Mouse (Mus musculus): ENCODE measurements around the gene Wdr73. TPM values are rescaled to one million over a fixed set of nuclear protein-coding genes. Genes with fewer than 3 reads are reported as not detected.

Wdr73 gene
- total and polyA plus RNA-seq, 2 experiments from 2014 or later: 33.2 to 35.0 TPM

DNA sequence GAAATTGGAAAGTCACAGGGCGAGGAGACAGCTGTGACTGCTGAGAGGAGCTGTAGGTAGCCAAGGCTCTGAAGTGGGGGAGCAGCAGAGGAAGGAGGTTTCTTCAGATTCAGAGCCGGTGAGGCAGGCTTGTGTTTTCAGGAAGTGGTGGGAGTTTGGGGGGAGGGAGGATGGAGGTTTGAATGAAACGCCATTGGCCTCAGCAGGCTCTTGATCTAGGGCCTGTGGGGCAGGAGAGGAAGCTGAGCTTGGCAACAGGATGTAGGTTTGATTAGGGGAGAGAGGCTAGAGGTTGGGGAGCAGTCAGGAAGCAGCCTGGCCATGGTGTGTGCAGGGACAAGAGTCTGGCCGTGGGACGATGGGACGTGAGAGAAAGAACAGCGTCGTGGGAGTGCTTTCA, 36.2 kb downstream of the Wdr73 start:
- DNase-seq (ENCODE audit: low spot score) (no peak), ATAC-seq (ENCODE audit: low FRiP score) (no peak)
- Histone ChIP-seq H3K9ac (replicated peaks; ENCODE audit: low read length, poor library complexity, severe bottlenecking) (no peak overlapping the region), H3K36me3 (ENCODE audit: insufficient read depth, low read length) (peaks cover 28% of the 10 kb centered on the region), H3K9me3 (ENCODE audit: low read length) (no peaks in the 10 kb centered on the region), H3K27ac (ENCODE audit: low read depth, low read length) (no peak overlapping the region), H3K4me1 (ENCODE audit: insufficient read depth, low read length) (peaks cover 8% of the 10 kb centered on the region; the same call in 1 of the 2 replicates), H3K4me2 (ENCODE audit: low read depth, low read length, poor library complexity, severe bottlenecking) (no peak overlapping the region), H3K4me3 (ENCODE audit: low read depth, low read length) (no peak overlapping the region), H3K27me3 (ENCODE audit: insufficient read depth, low read length) (no peaks in the 10 kb centered on the region)
- 82% methylated on average over 8 of the region's 8 CpGs for WGBS
- TF ChIP-seq CTCF (IDR thresholded peaks at IDR 0.05): no peak

DNA sequence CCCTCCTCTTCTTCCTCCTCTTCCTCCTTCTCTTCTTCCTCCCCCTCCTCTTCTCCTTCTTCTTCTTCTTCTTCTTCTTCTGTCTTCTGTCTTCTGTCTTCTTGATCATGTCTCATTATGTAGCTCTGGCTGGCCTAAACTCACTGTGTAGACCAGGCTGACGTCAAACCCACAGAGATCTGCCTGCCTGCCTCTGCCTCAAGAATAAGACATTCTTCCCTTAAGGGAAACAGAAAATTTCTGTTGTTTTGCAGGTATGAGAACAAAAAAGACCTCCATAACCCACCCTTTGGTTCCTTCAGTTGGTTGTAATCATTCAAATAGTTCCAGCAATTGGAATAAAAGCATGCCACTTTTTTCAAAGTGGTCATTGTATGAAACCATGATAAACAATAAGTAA, 36.9 kb downstream of the Wdr73 start:
- no peak for TF ChIP-seq CTCF (IDR thresholded peaks at IDR 0.05)
- Histone ChIP-seq H3K27ac (ENCODE audit: low read depth, low read length) (no peak overlapping the region), H3K9ac (replicated peaks; ENCODE audit: low read length, poor library complexity, severe bottlenecking) (no peak overlapping the region), H3K4me3 (ENCODE audit: low read depth, low read length) (no peak overlapping the region), H3K9me3 (ENCODE audit: low read length) (no peaks in the 10 kb centered on the region), H3K4me1 (ENCODE audit: insufficient read depth, low read length) (peaks cover 8% of the 10 kb centered on the region; the same call in 1 of the 2 replicates), H3K36me3 (ENCODE audit: insufficient read depth, low read length) (peaks cover 24% of the 10 kb centered on the region), H3K4me2 (ENCODE audit: low read depth, low read length, poor library complexity, severe bottlenecking) (no peak overlapping the region), H3K27me3 (ENCODE audit: insufficient read depth, low read length) (no peaks in the 10 kb centered on the region)
- WGBS: 63% methylated on average over 1 of the region's 1 CpGs
- no peak for ATAC-seq (ENCODE audit: low FRiP score)
- DNase-seq (ENCODE audit: low spot score): no peak

DNA sequence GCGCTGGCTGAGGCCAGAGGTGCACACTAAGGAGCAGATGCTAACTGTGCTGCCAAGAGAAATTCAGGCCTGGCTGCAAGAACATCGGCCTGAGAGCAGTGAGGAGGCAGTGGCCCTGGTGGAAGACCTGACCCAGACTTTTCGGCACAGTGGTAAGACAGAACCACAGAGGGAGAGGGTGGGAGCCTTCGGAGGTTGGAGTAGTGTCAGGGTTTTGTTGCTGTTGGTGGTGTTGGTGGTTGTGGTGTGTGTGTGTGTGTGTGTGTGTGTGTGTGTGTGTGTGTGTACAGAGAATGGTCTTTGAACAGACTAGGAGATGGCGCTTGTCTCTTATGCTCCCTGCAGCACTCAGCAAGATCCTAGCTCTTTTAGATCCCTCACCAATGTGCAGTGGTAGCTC, 37.5 kb downstream of the Wdr73 start:
- Histone ChIP-seq H3K27ac (ENCODE audit: low read depth, low read length) (no peak overlapping the region), H3K9me3 (ENCODE audit: low read length) (no peaks in the 10 kb centered on the region), H3K27me3 (ENCODE audit: insufficient read depth, low read length) (no peaks in the 10 kb centered on the region), H3K36me3 (ENCODE audit: insufficient read depth, low read length) (peaks cover 21% of the 10 kb centered on the region), H3K4me3 (ENCODE audit: low read depth, low read length) (no peak overlapping the region), H3K9ac (replicated peaks; ENCODE audit: low read length, poor library complexity, severe bottlenecking) (no peak overlapping the region), H3K4me2 (ENCODE audit: low read depth, low read length, poor library complexity, severe bottlenecking) (peak overlapping the region; percentile 0), H3K4me1 (ENCODE audit: insufficient read depth, low read length) (peaks cover 8% of the 10 kb centered on the region; the same call in 1 of the 2 replicates)
- ATAC-seq (ENCODE audit: low FRiP score) (no peak), DNase-seq (ENCODE audit: low spot score) (no peak)
- no peak for TF ChIP-seq CTCF (IDR thresholded peaks at IDR 0.05)
- 86% methylated on average over 5 of the region's 5 CpGs for WGBS

DNA sequence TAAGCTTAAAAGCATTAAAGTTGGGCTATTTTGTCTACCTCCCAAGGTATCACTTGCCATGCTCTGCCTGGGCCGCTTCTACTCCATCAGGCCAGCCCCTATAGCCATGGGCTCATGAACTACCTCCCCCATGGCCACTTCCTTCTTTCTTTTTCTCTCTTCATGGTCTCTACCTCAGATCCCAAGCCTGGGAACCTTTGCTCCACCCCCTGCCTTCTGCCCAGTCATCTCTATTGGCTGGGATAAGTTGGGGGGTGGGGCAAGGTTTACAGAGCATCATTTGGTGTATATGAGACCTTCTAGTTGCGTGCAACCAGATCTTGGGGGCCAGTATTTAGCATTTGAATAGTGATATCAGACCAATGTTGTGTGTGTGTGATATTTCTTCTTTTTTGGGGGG, 38.6 kb downstream of the Wdr73 start:
- no peak overlapping the region for H3K27ac ChIP-seq (ENCODE audit: low read depth, low read length)
- H3K36me3 ChIP-seq (ENCODE audit: insufficient read depth, low read length): peaks cover 13% of the 10 kb centered on the region
- DNase-seq (ENCODE audit: low spot score): no peak
- H3K4me3 ChIP-seq (ENCODE audit: low read depth, low read length): peak overlapping the region; percentile 6; the same call in 1 of the 2 replicates
- TF ChIP-seq CTCF (IDR thresholded peaks at IDR 0.05): no peak
- H3K27me3 ChIP-seq (ENCODE audit: insufficient read depth, low read length): no peaks in the 10 kb centered on the region
- no peak for ATAC-seq (ENCODE audit: low FRiP score)
- H3K9me3 ChIP-seq (ENCODE audit: low read length): no peaks in the 10 kb centered on the region
- peak overlapping the region; percentile 62 for H3K4me2 ChIP-seq (ENCODE audit: low read depth, low read length, poor library complexity, severe bottlenecking)
- H3K4me1 ChIP-seq (ENCODE audit: insufficient read depth, low read length): peaks cover 8% of the 10 kb centered on the region; the same call in 1 of the 2 replicates
- WGBS: 81% methylated on average over 2 of the region's 2 CpGs
- no peak overlapping the region for H3K9ac ChIP-seq (replicated peaks; ENCODE audit: low read length, poor library complexity, severe bottlenecking)

DNA sequence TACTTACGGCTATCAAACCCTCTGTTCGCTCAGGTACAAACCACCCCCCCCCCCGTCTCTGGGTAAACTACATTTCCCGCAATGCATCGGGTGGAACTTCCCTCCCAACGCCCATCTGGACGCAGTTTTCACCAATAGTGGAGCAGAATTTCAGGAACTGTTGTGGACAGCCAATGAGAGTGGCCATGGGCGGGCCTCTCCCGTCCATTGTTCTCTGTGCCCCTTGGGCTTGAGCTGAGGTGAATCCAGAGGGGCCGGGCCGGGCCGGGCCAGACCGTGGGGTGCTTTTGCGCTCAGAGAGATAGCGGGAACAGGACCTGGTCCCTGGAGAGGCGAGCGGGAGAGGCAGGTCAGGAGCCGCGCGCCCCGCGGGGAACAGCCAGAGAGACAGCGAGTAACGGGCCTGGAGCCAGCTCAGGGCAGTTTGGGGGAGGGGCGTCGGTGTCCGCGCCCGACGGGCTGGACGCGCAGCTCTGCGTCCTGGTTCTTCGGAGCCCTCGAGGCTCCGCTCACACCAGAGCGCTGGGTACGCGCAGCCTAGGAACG, 40.3 kb downstream of the Wdr73 start, which contains the start of gene Zscan2:
Gene Zscan2 (plus strand): TSS at position 192 of the 546 bp plus-strand sequence.
- Histone ChIP-seq H3K4me3 (ENCODE audit: low read depth, low read length) (peak within 1 kb of the TSS; percentile 50), H3K4me2 (ENCODE audit: low read depth, low read length, poor library complexity, severe bottlenecking) (peak within 1 kb of the TSS; percentile 62), H3K27ac (ENCODE audit: low read depth, low read length) (peak within 1 kb of the TSS; percentile 75), H3K9ac (replicated peaks; ENCODE audit: low read length, poor library complexity, severe bottlenecking) (peak within 1 kb of the TSS; percentile 74), H3K36me3 (ENCODE audit: insufficient read depth, low read length) (peaks cover 13% of the 10 kb centered on the region), H3K9me3 (ENCODE audit: low read length) (no peaks in the 10 kb centered on the region), H3K27me3 (ENCODE audit: insufficient read depth, low read length) (no peaks in the 10 kb centered on the region), H3K4me1 (ENCODE audit: insufficient read depth, low read length) (peaks cover 8% of the 10 kb centered on the region; the same call in 1 of the 2 replicates)
- ATAC-seq (ENCODE audit: low FRiP score): peak; percentile 97
- peak; percentile 98 for DNase-seq (ENCODE audit: low spot score)
- TF ChIP-seq CTCF (IDR thresholded peaks at IDR 0.05): no peak
- under 1% methylated on average over 38 of the region's 40 CpGs for WGBS

DNA sequence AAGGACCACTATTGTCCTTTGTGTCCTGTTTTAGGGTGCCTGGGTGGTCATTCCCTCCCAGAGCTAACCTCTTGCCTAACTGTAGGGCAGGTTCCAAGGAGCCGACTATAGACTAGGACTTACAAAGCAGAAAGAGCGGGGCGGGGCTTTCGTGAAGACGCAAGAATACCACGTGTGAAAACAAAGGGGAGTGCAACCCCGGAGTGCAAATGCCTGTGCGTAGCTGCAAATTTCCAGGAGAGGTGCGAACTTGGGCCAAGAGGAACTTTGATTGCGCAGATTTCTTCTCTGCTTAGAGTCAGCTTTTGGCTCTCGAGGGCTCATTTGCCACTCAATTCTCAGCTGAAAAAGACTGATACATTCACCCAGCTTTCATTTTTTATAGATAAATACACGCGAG, 40.8 kb downstream of the Wdr73 start:
- ATAC-seq (ENCODE audit: low FRiP score) (peak; percentile 64), DNase-seq (ENCODE audit: low spot score) (peak; percentile 65)
- H3K27me3 ChIP-seq (ENCODE audit: insufficient read depth, low read length): no peaks in the 10 kb centered on the region
- no peak for TF ChIP-seq CTCF (IDR thresholded peaks at IDR 0.05)
- peak overlapping the region; percentile 50 for H3K4me3 ChIP-seq (ENCODE audit: low read depth, low read length)
- WGBS: under 1% methylated on average over 13 of the region's 13 CpGs
- peak overlapping the region; percentile 44; the same call in 1 of the 2 replicates for H3K9ac ChIP-seq (replicated peaks; ENCODE audit: low read length, poor library complexity, severe bottlenecking)
- H3K36me3 ChIP-seq (ENCODE audit: insufficient read depth, low read length): peaks cover 12% of the 10 kb centered on the region
- peaks cover 8% of the 10 kb centered on the region; the same call in 1 of the 2 replicates for H3K4me1 ChIP-seq (ENCODE audit: insufficient read depth, low read length)
- no peaks in the 10 kb centered on the region for H3K9me3 ChIP-seq (ENCODE audit: low read length)
- peak overlapping the region; percentile 62 for H3K4me2 ChIP-seq (ENCODE audit: low read depth, low read length, poor library complexity, severe bottlenecking)
- H3K27ac ChIP-seq (ENCODE audit: low read depth, low read length): no peak overlapping the region

Data from midbrain, postnatal 0 days (tissue).